Mouse (Mus musculus) spleen, adult 2 months (tissue): ENCODE measurements around the gene Dab2ip. TPM values are rescaled to one million over a fixed set of nuclear protein-coding genes. Genes with fewer than 3 reads are reported as not detected.

Experiments
- DNase-seq, 2 experiments: peaks; one replicate each; pipeline versions ENCODE4 v3.0.0 to v3.0.0-alpha.2; 2012 to 2021; ENCODE audit warnings: low spot score in 2 of 2, low read depth in 1 of 2
- H3K27ac ChIP-seq: fragments of 200-500 bp; 2 replicates; pipeline ENCODE4 v1.5.1; 2012; ENCODE audit warnings: low read length, inconsistent platforms; ENCODE audit not compliant: insufficient read depth
- H3K27me3 ChIP-seq: fragments of 200-500 bp; 2 replicates; pipeline ENCODE4 v1.6.1; 2012; ENCODE audit warnings: mild to moderate bottlenecking, moderate library complexity, low read length, inconsistent platforms; ENCODE audit not compliant: control insufficient read depth, insufficient read depth
- H3K36me3 ChIP-seq: fragments of 200-500 bp; 2 replicates; pipeline ENCODE4 v1.6.1; 2012; ENCODE audit warnings: mild to moderate bottlenecking, low read length, inconsistent platforms; ENCODE audit not compliant: control insufficient read depth, insufficient read depth
- H3K4me1 ChIP-seq: fragments of 200-500 bp; 2 replicates; pipeline ENCODE4 v1.6.1; 2011; ENCODE audit warnings: inconsistent platforms; ENCODE audit not compliant: control insufficient read depth, insufficient read depth, insufficient read length
- H3K4me3 ChIP-seq: fragments of 200-500 bp; 2 replicates; pipeline ENCODE4 v1.5.1; 2011; ENCODE audit warnings: mild to moderate bottlenecking, inconsistent platforms; ENCODE audit not compliant: insufficient read depth, insufficient read length; ENCODE audit errors: extremely low read depth
- CTCF ChIP-seq: fragments of 200-500 bp; IDR thresholded peaks from 2 replicates; pipeline ENCODE4 v1.5.1; 2011; ENCODE audit warnings: mild to moderate bottlenecking, inconsistent platforms; ENCODE audit not compliant: insufficient read depth, insufficient read length, insufficient replicate concordance; ENCODE audit errors: extremely low read depth
- POLR2A ChIP-seq: fragments of 200-500 bp; IDR thresholded peaks from 2 replicates; pipeline ENCODE4 v1.6.1; 2011; ENCODE audit warnings: low read depth, low read length, inconsistent platforms
- WGBS: fragments of 180-500 bp; shearing (Covaris S2); methylation state at CpG from one replicate; pipeline ENCODE4 v1.1.7; 2018; 5-methylcytosine and 5-hydroxymethylcytosine counted together
- polyA plus RNA-seq: library from polyadenylated mRNA; depleted of rRNA; stranded (reverse); fragments of >200 nt; gene quantifications from 2 replicates; pipeline ENCODE4 v1.2.3, GENCODE M21; 2012

The Dab2ip gene
- polyA plus RNA-seq, 1 experiment: 21.0 TPM

DNA sequence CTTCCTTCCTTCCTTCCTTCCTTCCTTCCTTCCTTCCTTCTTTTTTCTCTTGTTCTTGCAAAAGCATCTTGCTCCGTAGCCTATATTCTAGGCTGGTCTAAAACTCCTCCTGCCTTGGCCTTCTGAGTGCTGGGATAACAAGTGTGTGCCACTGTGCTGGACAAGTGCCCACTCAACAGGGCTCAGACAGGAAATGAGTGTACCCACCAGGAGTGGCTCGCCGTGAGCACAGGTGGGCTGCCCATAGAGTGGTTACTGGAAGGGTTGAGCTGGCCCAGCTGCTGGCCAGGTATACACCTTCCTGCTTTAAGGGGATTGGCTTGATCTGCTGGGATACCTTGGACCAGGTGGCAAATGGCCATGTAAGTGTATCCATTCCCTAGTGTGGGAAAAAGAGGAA is 139.7 kb downstream of the Dab2ip start:
- H3K27me3 ChIP-seq: no peaks in the 10 kb centered on the region
- DNase-seq: no peak
- H3K4me1 ChIP-seq: no peaks in the 10 kb centered on the region
- no peak overlapping the region for H3K4me3 ChIP-seq
- WGBS: 74% methylated on average over 3 of the region's 3 CpGs
- TF ChIP-seq POLR2A (no peak), CTCF (no peak)
- H3K36me3 ChIP-seq: no peaks in the 10 kb centered on the region
- H3K27ac ChIP-seq: no peak overlapping the region

DNA sequence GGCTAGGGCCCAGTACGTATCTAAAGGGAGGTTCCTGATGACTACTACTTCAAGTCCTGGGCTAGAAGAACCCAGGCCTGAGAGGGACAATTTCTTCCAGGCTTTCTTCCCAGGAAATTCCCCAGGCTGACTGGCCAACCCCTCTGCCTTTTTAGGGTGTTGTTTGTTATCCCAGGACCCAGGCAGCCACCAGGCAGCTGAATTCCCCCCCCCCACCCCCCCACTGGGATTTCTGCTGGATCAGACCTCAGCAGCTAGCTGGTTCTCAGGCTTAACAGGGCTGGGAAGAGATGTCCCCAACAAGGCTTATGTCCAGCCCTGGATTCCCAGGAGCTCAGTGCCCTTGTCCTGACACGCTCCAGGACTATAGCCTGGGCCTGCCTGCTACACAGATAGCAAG is 142.9 kb downstream of the Dab2ip start:
- WGBS: 83% methylated on average over 2 of the region's 2 CpGs
- no peak for DNase-seq
- no peaks in the 10 kb centered on the region for H3K4me1 ChIP-seq
- no peaks in the 10 kb centered on the region for H3K36me3 ChIP-seq
- H3K27me3 ChIP-seq: no peaks in the 10 kb centered on the region
- H3K27ac ChIP-seq: no peak overlapping the region
- no peak overlapping the region for H3K4me3 ChIP-seq
- TF ChIP-seq POLR2A: no peak
- no peak for TF ChIP-seq CTCF

- no peak for DNase-seq
- no peaks in the 10 kb centered on the region for H3K27me3 ChIP-seq
Measured at GRCm38 (mm10) chr2:35702001-35702400, 143.9 kb downstream of the Dab2ip start.

DNA sequence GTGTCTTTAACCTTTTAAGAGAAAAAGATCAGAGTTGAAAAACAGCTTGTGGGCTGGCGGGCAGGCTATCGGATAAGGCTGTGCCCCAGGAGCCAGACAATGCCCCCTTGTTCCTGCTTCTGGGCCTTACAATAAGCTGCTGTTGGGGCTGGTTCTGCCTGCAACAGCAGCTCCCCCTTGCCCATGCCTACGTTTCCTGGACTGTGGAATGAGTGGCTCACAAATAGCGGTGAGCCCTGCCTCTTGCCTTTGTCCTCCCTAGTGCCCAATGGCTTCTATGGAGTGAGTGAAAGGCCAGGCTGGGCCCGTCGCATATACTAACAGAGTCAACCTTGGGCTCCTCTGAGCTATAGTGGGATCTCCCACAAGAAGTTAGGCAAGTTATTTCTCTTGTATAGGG is 144.5 kb downstream of the Dab2ip start:
- Histone ChIP-seq H3K4me3 (no peak overlapping the region), H3K27me3 (no peaks in the 10 kb centered on the region), H3K4me1 (no peaks in the 10 kb centered on the region), H3K36me3 (no peaks in the 10 kb centered on the region), H3K27ac (no peak overlapping the region)
- DNase-seq: no peak
- 93% methylated on average over 6 of the region's 6 CpGs for WGBS
- TF ChIP-seq POLR2A: no peak
- no peak for TF ChIP-seq CTCF

More at GRCm38 (mm10) chr2:35702001-35702400, 143.9 kb downstream of the Dab2ip start:
- no peak for TF ChIP-seq CTCF
- H3K27ac ChIP-seq: no peak overlapping the region
- no peak overlapping the region for H3K4me3 ChIP-seq
- 96% methylated on average over 7 of the region's 7 CpGs for WGBS
- no peaks in the 10 kb centered on the region for H3K36me3 ChIP-seq
- H3K4me1 ChIP-seq: no peaks in the 10 kb centered on the region

DNA sequence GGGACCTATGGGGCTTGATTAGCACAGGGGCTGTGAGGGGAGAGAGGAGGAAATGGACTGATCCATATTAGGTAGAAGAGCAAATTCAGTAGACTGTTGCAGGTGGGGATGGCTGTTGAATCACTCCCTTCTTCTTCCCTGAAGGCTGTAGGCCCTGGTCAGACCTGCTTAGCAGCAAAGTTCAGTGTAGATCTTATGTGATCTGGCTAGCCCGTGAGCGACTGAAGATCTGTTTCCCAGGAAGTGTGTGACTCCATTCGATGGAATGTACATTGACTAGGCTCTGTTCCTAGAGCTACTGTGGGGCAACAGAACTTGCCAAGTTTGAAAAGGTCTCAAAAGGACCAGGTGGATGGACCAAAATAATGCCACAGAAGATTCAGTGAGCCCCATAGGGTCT is 145.2 kb downstream of the Dab2ip start:
- Histone ChIP-seq H3K27me3 (no peaks in the 10 kb centered on the region), H3K4me3 (no peak overlapping the region), H3K36me3 (no peaks in the 10 kb centered on the region), H3K4me1 (no peaks in the 10 kb centered on the region), H3K27ac (no peak overlapping the region)
- TF ChIP-seq POLR2A: no peak
- TF ChIP-seq CTCF: no peak
- DNase-seq: no peak
- 94% methylated on average over 3 of the region's 3 CpGs for WGBS

- no peak overlapping the region for H3K4me3 ChIP-seq
- no peak for DNase-seq
- peaks cover 5% of the 10 kb centered on the region; the same call in 1 of the 2 replicates for H3K4me1 ChIP-seq
- no peak overlapping the region for H3K27ac ChIP-seq
- no peaks in the 10 kb centered on the region for H3K36me3 ChIP-seq
- 90% methylated on average over 5 of the region's 5 CpGs for WGBS
- H3K27me3 ChIP-seq: no peaks in the 10 kb centered on the region
- TF ChIP-seq POLR2A (no peak), CTCF (no peak)
Measured at GRCm38 (mm10) chr2:35712611-35713010, 154.5 kb downstream of the Dab2ip start.

GRCm38 (mm10) chr2:35713460-35713859 is 155.4 kb downstream of the Dab2ip start:
- no peak for DNase-seq

More at GRCm38 (mm10) chr2:35713460-35713859, 155.4 kb downstream of the Dab2ip start:
- no peaks in the 10 kb centered on the region for H3K36me3 ChIP-seq
- H3K27me3 ChIP-seq: no peaks in the 10 kb centered on the region
- no peak overlapping the region for H3K27ac ChIP-seq
- TF ChIP-seq CTCF: no peak
- no peak for TF ChIP-seq POLR2A
- H3K4me1 ChIP-seq: peaks cover 14% of the 10 kb centered on the region; the same call in 1 of the 2 replicates
- 93% methylated on average over 7 of the region's 7 CpGs for WGBS
- no peak overlapping the region for H3K4me3 ChIP-seq
